Mouse (Mus musculus): ENCODE results near the gene Osbpl6.

GRCm38 (mm10) chr2:76412924-76413323, 6.6 kb downstream of the Osbpl6 start:
- TF ChIP-seq CTCF (IDR thresholded peaks at IDR 0.05; ENCODE audit: extremely low read depth, insufficient read depth, insufficient read length, insufficient replicate concordance): no peak
- TF ChIP-seq POLR2A (IDR thresholded peaks at IDR 0.05; ENCODE audit: low read depth, low read length): no peak

Measured in spleen, adult 2 months (tissue).